Mouse (Mus musculus): ENCODE measurements around the gene Bbs10.
A peak's percentile ranks its signal among the peaks of the same experiment; 100 is the strongest.

Bbs10 gene

DNA sequence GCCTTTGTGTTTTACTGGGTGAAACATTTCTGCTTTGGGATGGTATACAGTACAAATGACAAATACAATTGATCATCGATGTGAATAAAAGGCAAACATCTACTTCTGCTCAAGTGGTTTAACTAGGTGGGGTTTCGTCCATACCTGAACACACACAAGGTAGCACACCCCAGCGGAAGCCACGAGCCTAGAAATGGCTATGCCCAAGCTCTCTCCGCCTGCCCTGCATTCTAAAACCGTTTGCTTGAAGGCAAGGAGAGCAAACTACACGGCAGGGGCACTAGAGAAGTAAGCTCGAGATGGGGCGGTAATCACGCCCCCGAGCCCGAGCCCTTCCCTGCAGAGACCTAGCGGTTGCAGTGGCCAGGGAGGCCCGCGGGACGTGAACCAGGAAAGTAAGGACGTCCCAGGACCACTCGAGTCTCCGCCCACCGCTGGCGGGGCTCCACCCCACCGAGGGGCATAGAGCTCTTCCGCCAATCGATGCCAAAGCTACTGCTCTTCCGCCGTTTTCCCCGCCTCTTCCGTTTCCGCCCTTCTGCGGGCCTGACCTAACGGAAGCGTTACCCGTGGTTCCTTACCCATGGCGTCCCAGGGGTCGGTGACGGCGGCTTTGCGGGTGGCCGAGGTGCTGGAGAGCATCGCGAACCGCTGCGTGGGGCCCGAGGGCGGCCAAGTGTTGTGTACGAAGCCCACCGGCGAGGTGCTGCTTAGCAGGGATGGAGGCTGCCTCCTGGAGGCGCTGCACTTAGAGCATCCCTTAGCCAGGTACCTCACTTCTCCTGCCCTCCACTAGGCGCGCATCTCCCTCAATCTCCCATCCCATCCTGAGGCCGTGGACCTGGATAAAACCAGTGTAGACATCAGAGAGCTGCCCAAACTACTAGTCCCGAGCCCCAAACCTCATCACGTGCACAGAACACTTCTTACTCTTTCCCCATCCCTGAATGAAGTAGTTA is at the start of gene Bbs10:
Gene Bbs10 (plus strand): TSS at position 540 of the 959 bp plus-strand sequence.
- DNase-seq (ENCODE audit: low spot score): peak; percentile 93

DNA sequence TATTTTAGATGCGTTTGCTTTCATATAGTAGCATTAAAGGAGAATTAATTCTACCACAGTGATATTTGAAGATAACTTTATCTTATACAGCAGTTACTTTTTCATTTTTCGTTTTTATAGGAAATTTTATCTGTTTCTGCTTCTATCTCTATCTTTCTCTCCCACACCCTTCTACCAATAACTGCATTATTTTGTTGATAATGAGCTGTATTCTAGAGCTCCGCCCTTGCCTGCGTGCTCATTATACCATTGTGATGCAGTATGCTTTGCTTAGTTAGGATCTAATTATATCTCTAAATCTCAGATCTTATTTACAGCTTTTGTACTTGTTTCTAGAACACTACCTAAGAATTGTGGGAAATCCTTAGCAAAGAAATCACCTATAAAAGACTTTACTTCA is 48.3 kb upstream of the Bbs10 start:
- no peak for DNase-seq (ENCODE audit: low spot score)

DNA sequence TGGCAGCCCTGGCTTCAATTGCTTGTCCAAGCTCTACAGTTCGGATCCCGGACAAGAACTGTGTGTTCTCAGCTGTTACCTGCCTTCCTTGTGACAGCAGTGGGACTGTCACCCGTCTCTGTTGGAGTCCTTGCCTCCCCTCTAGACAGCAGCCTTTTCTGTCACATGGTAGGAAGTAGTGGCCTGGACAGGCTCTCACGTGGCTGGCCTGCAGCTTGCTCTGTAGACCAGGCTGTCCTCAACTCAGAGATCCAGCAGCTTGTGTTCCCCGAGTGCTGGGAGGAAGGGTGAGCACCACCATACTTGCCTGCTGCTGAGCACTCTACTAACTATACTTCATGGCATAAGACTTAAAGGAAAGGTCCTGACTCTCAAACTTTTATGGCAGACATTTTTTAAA is 46.8 kb upstream of the Bbs10 start:
- DNase-seq (ENCODE audit: low spot score): no peak

- no peak for DNase-seq (ENCODE audit: low spot score)
Observed at GRCm38 (mm10) chr10:111255228-111255627, 43.3 kb upstream of the Bbs10 start.

DNA sequence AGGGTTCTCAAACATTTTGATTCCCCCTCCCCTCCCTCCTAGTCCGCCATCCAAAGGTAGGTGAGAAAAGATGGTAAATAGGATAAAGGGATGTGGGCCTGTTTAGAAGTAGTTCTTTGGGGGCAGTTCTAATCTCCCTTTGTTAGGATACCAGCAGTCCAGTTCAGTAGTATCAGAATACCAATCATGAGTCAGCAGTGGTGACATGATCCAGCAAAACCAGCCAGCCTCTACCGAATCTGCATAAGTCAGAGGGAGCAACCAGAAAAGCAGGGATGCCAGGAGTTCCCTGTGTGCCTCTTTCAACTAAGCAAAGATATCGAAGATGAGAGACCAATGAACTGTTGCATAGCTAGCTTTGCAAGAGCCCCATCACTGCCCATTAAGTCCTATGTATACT is 42.3 kb upstream of the Bbs10 start:
- no peak for DNase-seq (ENCODE audit: low spot score)

DNA sequence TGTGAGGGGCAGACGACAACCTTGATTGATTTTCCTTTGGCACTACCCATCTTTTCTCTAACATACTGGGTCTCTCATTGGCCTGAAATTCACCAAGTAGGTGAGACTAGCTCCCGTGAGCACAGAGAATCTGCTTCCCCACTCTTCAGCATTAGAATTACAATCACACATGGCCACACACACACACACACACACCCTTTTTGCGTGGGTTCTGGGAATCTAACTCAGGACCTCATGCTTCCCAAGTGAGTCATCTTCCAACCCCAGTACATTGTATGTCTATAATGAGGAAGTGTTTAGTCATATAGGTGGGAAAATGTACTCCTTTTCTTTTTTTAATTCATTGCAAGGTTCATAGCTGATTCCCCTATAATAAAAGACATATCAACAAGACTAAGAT is 41.1 kb upstream of the Bbs10 start:
- peak; percentile 35 for DNase-seq (ENCODE audit: low spot score)

DNA sequence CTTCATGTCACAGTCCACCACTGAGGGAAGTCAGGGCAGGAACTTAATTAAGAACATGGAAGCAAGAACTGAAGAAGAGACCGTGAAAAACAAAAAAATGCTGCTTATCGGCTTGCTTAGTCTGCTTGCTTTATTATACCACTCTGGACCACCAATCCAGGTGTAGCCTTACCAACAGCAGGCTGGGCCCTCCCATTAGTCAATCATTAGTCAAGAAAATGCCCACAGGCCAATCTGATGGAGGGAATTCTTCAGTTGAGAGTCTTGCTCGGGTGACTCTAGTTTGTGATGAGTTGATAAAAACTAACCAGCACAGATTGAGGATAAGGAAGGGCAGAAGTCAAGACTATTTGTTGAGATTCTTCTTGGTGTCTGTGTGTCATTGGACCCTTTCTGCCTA is 40.2 kb upstream of the Bbs10 start:
- DNase-seq (ENCODE audit: low spot score): no peak

DNA sequence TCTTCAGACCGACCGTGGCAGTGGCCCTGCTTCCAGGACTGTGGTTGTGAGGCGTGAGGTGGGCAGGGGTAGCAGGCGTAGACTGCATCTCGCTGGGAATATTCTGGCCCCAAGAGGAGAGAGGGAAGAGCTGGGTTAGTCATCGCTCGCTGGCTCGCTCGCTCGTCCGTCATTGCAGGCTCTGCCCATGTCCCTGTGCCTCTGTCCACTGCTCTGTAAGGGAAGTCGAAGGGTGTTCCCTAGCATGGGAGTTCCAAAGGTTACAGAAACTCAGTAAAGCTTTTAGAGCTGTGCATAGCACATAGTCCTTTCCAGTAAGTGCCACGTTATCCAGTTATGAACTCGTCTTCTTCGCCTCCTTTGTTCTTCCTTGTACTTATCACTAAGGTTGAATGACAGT is 26.8 kb upstream of the Bbs10 start:
- DNase-seq (ENCODE audit: low spot score): no peak

- DNase-seq (ENCODE audit: low spot score): no peak
Observed at GRCm38 (mm10) chr10:111272905-111273304, 25.6 kb upstream of the Bbs10 start.

GRCm38 (mm10) chr10:111273463-111274088 is 24.9 kb upstream of the Bbs10 start:
- DNase-seq (ENCODE audit: low spot score): no peak

GRCm38 (mm10) chr10:111275822-111276221 is 22.7 kb upstream of the Bbs10 start:
- no peak for DNase-seq (ENCODE audit: low spot score)

DNA sequence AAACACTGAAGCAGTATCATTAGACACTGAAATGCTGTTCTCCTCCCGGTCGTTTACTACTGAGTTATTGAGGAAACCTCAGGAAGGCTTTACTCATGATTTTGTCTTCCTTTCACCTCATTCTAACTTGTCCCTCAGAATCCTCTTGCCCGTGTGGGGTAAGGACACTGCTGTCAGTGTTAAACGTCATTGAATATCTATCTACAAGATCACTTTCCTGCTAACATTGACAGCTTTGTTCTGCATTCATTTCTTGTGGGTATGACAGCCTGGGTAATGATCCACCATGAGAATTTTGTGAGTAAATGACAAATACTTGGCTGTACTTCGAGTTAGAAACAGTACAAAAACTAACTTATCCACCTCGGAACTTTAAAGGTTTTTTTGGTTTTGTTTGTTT is 848 bp upstream of the Bbs10 start:
- no peak for DNase-seq (ENCODE audit: low spot score)

DNA sequence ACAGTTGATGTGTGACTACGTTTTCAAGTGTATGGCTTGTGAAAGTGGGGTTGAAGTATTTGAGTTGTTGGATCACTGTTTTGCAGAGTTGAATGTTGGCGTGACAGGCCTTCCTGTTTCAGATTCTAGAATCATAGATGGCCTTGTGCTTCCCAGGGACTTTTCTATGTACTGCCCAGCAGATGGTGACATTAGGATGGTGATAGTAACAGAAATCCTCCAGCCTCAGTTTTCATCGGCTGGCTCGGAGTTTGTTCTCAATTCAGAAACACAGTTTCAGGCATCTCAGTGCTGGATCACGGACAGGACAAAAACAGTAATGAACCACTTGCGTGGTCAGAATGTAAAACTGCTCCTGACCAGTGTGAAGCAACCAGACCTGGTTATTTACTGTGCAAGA is 1.1 kb downstream of the Bbs10 start:
- no peak for DNase-seq (ENCODE audit: low spot score)

- DNase-seq (ENCODE audit: low spot score): no peak
Observed at GRCm38 (mm10) chr10:111301041-111301440, 2.6 kb downstream of the Bbs10 start.

GRCm38 (mm10) chr10:111302486-111302885 is 4.0 kb downstream of the Bbs10 start:
- DNase-seq (ENCODE audit: low spot score): no peak

DNA sequence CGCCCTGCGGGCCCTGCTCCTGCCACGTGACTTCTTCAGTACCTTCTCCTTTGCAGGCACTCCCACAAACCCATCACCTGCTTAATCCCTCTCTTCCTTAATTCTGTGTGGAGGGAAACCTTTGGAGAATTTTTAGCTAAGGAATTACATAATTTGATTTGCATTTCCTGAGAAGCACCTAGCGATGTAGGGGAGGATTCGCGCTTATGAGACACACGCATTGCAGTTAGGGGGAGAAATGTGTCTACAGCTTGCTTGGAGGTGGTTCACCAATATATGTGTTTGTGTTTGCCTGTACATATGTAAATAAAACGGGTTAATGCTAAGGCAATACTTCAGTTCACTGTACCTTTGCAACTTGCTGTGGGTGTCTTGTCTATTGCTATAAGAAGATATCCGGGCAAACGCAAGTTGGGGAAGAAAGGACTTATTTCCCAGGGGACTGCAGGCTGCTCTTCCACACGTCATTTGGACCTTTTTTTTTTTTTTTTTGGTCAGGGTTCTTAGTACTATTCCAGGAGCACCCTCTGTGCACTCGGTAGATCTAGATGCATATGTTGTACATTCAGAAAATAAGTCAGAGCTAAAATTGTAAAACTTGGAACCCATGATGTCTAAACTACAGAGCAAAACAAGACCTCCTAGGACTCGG is 10.5 kb downstream of the Bbs10 start:
- DNase-seq (ENCODE audit: low spot score): peak; percentile 28

DNA sequence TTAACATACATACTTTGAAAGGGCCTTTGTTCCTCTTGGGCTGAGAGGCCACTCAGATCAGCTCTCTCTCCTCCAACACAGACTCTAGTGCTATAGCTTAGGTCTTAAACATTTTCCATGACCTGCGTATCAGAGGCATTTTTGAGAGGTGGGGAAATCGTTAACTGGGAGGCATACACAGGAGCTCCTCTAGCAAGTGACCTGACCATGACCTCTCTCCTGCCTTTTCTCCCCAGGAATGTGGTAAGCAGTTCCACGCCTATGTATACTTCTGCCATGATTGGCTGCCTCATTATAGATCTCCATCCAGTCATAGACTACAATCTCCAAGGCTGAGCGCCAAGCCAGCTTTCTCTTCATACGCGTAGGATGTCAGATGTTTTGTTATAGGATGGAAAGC is 14.8 kb downstream of the Bbs10 start:
- DNase-seq (ENCODE audit: low spot score): no peak

DNA sequence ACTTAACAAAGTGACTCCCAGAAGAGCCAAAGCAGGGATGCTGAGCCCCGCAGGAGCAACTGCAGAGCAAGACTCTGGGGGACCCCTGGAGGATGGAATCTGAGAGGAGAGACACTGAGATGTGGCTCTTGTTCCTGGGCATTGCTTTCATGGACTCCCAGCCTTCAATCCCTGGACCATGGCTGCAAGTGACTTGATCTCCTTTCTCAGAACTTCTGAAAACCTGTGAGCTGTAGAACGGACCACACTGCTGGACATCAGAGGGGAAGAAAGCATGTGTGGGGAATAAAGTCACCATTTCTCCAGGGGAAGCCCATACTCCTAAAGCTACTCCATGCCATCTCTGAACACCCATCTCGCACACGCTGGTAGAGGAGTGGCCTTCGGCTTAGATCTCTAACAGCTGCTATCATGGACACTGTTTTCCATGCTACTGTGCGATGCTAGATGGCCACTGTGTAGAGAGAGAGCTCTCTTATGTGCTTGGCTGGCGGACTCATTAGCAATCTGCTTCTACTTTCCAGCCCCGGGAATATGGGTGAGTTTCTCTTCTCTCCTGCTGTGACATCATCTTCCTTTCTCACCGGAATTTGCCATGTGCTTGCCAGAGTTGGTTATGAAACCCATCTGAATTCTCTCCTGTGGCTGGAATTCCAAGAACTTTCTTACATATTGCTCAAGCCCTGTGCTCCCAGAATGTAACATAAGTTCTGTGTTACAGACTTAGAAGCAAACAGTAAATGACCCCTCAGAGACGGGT is 16.3 kb downstream of the Bbs10 start:
- DNase-seq (ENCODE audit: low spot score): peak; percentile 49

DNA sequence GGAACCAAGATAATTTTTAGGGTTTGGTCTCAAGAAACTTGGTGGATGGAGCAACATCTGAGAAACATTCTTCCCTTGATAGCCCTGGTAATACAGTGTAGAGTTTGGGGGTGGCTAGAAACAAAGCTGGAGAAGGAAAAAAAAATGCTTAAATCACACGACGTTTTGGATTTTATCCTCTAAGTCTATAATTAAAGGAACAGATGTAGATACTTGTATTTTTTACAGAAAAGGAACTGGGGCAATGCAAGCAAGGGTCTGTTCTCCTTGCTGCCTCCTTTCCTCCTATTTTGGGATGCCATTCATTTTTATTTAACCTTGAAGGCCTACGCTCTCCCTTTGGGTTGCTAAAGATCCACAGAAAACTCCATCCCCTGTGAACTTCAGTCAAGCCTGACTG is 17.5 kb downstream of the Bbs10 start:
- DNase-seq (ENCODE audit: low spot score): no peak

- peak; percentile 84 for DNase-seq (ENCODE audit: low spot score)
Observed at GRCm38 (mm10) chr10:111318021-111318420, 19.5 kb downstream of the Bbs10 start.

- DNase-seq (ENCODE audit: low spot score): no peak
Observed at GRCm38 (mm10) chr10:111318805-111319500, 20.5 kb downstream of the Bbs10 start.

DNA sequence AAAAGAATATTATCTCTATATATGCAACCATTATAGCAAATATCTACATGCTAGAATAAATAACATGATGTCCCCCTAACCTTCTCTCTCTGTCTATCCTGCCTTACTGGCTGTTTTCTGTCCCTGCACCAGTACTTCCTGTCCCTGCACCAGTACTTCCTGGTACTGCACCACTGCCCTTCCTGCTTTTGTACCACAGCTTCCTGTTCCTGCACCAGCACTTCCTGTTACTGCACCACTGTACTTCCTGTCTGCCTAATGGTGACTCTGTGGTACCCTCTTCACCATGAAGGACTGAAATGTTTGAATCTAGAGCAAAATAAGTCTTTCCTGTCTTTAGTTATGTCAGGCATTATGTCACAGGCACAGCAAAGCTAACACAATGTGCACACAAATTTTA is 22.1 kb downstream of the Bbs10 start:
- no peak for DNase-seq (ENCODE audit: low spot score)
